Mouse (Mus musculus): ENCODE data around the gene Traf4. TPM values are rescaled to one million over a fixed set of nuclear protein-coding genes. Genes with fewer than 3 reads are reported as not detected.

Gene Traf4
- 45.7 and 47.5 TPM in 2 replicates for polyA plus RNA-seq (2012; ENCODE audit: insufficient read depth, insufficient read length, missing spikeins)

DNA sequence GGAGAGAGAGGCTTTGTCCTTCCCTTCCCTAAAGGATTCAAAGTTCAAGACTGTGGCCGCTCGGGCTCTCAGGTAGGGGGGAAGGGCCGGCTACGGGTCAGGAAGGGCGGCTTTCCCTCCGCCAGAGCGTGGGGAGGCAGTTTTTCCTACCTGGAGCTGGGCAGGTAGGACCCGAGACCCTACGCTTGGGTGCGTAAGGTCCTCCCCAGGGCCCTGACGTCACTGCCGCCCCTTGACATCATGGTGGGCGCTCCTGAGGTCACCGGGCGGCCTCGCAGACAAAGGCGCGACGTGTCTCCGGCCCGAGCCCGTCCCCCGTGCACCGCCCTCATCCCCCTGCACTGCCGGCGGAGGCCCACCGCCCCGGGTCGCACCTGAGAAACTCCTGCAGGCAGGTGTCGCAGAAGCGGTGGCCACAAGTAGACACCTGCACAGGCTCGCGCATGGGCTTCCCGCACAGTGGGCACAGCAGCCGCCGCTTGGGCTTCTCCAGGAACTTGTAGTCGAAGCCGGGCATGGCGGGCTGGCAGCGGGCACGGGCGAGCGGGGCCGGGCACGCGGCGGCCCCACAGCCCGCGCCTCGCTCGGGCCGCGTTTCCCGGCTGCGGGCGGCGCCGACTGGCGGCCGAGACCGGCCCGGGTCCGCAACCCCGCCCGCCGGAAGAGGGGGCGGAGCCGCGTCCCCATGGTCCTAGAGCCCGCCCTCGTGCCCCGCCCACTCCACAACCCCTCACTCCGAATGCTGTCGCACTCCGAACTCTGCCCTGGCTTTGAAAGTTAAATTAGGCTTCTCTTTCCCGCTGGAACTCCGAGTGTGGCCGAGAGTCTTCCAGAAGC is at the start of gene Traf4:
TSS of gene Traf4 (minus strand) at position 666 of the 837 bp plus-strand sequence.
- H3K4me3 ChIP-seq (ENCODE audit: insufficient read depth, low read depth, low read length) = peak within 1 kb of the TSS; percentile 93
- peaks cover 21% of the 10 kb centered on the region for H3K4me1 ChIP-seq (ENCODE audit: control insufficient read depth, insufficient read depth, insufficient read length, low read length)
- H3K27ac ChIP-seq (replicated peaks; ENCODE audit: low read depth, low read length) = peak within 1 kb of the TSS; percentile 85

DNA sequence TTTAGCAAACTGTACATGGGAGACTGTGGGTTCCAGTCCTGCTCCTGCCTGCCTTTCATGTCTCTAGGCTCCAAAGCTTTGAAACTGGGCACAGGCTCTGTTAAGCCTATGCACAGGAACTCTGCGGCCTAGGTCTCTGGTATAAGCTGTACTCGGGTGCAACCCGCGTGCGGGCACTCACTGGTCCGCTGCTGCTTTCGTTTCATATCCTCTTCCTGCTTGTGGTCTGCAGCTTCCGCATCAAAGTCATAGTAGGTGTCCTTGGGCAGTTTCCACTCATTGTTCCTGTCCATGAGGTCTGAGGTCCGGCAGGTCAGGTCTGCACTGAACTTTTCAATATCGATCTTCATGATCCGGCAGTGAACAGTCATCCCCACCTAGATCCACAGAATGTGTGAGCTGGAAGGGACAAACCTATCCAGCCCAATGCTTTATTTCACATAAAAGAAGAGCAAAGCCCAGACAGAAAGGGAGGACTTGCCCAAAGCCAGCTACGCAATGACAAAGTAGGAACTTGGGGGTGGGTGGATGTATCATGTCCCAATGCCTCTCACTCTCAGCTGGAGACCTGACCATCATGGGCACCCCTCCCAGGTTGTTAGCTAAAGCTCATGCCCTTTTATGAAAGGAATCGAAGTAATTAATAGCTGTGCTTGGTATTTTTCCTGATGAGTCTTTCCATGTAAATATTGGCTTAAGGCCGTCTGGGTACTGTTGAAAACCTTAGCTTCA is 47.9 kb upstream of the Traf4 start:
- H3K4me1 ChIP-seq (ENCODE audit: control insufficient read depth, insufficient read depth, insufficient read length, low read length) = no peaks in the 10 kb centered on the region
- no peak overlapping the region for H3K4me3 ChIP-seq (ENCODE audit: insufficient read depth, low read depth, low read length)
- H3K27ac ChIP-seq (replicated peaks; ENCODE audit: low read depth, low read length) = no peak overlapping the region

DNA sequence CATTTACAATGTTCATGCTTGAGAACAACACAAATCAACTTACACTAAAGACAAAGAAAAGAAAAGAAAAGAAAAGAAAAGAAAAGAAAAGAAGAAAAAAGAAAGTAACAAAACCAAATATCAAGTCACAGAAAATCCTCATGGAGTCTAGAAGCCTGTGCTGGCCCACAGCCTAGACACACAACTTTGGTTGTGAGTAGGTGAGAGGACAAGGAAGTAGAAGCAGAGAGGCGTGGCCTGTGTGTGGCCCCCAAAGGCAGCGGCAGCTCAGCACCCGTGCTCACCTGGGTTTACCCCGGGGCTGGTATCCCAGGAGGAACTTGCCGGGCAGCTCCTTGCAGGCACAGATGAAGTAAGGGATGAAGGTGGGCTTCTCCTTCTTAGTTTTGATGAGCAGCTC is 46.1 kb upstream of the Traf4 start:
- Histone ChIP-seq H3K4me1 (ENCODE audit: control insufficient read depth, insufficient read depth, insufficient read length, low read length) (no peaks in the 10 kb centered on the region), H3K4me3 (ENCODE audit: insufficient read depth, low read depth, low read length) (no peak overlapping the region), H3K27ac (replicated peaks; ENCODE audit: low read depth, low read length) (no peak overlapping the region)

DNA sequence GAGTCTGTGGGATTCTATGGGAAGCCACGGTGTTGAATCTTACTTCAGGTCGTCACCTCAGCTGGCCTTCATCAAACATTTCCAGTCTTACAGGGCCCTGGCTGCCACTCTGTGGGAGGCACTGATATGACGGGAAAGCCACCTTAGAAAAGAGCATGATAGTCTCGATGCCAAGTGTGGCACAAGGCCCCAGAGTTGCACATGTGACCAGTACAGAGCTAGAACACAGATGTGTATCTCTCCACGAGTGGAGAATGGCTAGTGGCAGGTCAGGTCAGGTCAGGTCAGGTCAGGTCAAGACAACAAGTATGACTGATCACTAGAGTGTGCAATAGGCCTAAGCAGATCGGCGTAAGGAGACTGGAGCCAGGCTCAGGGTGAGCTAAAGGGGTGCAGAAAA is 45.2 kb upstream of the Traf4 start:
- Histone ChIP-seq H3K4me3 (ENCODE audit: insufficient read depth, low read depth, low read length) (no peak overlapping the region), H3K27ac (replicated peaks; ENCODE audit: low read depth, low read length) (peak overlapping the region; percentile 25; the same call in 1 of the 2 replicates), H3K4me1 (ENCODE audit: control insufficient read depth, insufficient read depth, insufficient read length, low read length) (no peaks in the 10 kb centered on the region)

DNA sequence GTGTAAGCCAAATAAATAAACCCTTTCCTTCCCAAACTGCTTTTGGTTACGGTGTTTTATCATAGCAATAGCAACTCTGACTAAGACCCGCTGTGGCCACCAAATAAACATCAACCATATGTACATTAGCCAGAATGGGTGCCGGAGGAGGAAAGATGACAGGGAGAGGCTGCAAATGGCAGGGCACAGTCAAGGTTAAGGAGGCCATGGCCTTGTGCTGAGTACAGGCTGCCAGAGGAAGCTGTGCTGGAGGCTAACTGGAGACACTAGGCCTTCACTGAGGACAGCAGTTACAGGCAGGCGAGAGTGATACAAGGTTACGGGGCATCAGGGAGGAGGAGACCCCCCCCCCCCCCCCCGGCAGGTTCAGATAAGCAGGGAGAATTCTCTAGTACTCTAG is 44.5 kb upstream of the Traf4 start:
- no peak overlapping the region for H3K27ac ChIP-seq (replicated peaks; ENCODE audit: low read depth, low read length)
- no peak overlapping the region for H3K4me3 ChIP-seq (ENCODE audit: insufficient read depth, low read depth, low read length)
- H3K4me1 ChIP-seq (ENCODE audit: control insufficient read depth, insufficient read depth, insufficient read length, low read length) = no peaks in the 10 kb centered on the region

DNA sequence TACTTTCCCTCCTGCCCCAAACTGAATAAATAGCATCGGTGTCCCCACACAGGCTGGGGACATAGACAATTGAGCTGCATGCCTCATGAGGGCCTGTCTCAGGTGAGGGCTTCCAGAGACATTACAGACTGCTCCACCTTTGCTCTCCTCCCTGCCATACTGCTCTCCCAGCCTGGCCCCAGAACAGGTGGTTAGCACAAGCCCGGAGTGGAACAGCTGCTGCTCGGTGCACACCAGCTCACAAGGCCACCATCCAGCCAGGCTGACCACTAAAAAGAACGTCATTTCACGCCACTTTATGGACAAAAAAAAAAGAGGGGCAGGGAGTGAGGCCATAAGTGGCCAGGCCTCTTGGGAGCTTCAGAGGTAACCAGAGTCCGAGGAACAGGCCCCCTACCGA is 41.8 kb upstream of the Traf4 start:
- H3K4me3 ChIP-seq (ENCODE audit: insufficient read depth, low read depth, low read length) = no peak overlapping the region
- H3K27ac ChIP-seq (replicated peaks; ENCODE audit: low read depth, low read length) = no peak overlapping the region
- H3K4me1 ChIP-seq (ENCODE audit: control insufficient read depth, insufficient read depth, insufficient read length, low read length) = peaks cover 10% of the 10 kb centered on the region

DNA sequence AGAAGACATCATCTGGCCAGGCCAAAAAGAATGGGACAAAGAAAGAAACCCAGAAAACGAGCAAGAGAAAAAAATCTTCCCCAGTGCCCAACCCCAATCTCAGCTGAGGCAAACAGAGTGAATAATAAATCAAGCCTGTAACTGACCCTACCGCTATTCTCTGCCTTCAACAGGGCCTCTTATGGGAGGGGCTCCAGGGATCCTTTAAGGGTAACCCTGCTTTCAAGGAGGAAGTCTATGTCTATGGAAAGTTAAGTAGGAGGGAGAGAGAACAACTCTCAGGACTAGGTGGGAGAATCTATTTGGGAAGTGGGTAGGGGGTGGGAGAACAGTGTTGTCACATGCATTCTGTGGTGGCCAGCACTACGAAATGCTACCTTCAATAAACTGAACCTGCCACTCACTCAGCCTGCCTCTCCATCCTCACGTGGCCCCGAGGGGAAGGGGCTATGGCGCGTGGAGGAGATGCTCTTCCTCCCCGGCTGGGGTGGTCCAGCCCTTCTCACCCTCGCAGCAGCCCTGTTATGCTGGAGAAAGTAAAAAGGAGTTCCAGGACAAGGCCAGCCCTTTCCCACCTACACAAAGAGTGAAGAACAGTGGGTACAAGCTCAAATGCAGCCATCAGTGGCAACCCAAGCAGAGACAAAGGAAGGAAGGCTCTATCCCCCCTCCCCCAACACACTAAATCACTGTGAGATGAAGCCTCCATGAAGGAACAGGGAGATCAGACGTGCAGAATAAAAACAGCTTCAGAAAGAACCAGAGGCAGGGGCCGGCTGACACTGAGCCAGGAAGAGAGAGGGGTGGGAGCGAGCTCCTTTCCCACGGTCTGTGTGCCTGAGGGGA is 40.2 kb upstream of the Traf4 start:
- Histone ChIP-seq H3K4me3 (ENCODE audit: insufficient read depth, low read depth, low read length) (no peak overlapping the region), H3K4me1 (ENCODE audit: control insufficient read depth, insufficient read depth, insufficient read length, low read length) (peaks cover 10% of the 10 kb centered on the region), H3K27ac (replicated peaks; ENCODE audit: low read depth, low read length) (no peak overlapping the region)

DNA sequence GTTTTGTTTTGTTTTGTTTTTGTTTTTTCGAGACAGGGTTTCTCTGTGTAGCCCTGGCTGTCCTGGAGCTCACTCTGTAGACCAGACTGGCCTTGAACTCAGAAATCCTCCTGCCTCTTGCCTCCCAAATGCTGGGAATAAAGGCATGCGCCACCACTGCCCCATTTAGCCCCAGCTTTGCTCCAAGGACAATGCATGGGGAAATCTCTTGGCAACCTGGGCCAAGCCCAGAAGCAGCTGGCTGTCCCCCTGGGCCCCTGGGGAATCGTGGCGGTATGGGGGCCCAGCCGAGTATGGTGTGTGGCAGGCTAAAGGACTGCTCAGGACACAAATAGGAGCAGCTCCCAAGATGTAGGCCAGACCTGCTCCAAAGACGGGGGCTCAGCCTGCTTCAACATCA is 38.9 kb upstream of the Traf4 start:
- Histone ChIP-seq H3K27ac (replicated peaks; ENCODE audit: low read depth, low read length) (no peak overlapping the region), H3K4me3 (ENCODE audit: insufficient read depth, low read depth, low read length) (no peak overlapping the region), H3K4me1 (ENCODE audit: control insufficient read depth, insufficient read depth, insufficient read length, low read length) (peaks cover 10% of the 10 kb centered on the region)

DNA sequence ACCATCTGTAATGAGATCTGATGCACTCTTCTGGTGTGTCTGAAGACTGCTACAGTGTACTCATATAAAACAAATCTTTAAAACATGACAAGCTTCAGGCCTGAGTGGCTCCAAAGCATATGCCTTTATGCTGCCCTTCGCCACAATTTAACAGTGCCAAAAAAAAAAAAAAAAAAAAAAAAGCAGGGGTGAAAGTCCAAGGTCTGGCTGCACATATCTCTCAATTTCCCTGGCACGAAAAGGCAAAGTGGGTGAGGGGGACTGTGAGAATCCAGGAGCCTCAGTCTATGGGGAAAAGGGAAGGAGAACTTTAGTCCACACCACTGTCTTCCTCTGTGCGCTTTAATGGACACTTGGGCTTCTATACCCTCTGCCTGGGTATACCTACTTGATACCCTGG is 37.0 kb upstream of the Traf4 start:
- H3K27ac ChIP-seq (replicated peaks; ENCODE audit: low read depth, low read length) = peak overlapping the region; percentile 56
- peaks cover 10% of the 10 kb centered on the region for H3K4me1 ChIP-seq (ENCODE audit: control insufficient read depth, insufficient read depth, insufficient read length, low read length)

DNA sequence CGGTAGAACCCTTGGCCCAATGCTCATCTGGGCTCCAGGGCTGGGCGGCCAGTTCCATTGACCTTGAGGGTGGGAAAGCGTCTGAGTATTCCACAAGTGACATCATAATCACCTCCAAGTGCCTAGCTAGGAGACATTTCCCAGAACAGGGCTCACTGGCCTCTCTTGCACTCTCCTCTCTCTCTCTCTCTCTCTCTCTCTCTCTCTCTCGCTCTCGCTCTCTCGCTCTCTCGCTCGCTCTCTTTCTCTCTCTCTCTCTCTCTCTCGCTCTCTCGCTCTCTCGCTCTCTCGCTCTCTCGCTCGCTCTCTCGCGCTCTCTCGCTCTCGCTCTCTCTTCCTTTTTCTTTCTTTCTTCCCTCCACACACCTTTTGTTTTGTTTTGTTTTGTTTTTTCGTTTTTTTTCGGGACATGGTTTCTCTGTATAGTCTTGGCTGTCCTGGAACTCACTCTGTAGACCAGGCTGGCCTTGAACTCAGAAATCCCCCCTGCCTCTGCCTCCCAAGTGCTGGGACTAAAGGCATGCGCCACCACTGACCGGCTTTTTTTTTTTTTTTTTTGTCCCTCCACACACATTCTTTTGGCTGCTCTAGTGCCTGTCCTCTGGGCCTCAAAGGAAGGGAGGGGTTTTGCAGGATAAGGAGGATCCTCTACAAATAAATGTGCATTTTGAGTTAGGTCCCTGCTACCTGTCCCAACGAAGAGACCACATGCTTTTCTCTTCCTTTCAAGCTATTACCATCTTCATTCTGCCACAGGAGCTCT is 29.9 kb upstream of the Traf4 start:
- H3K27ac ChIP-seq (replicated peaks; ENCODE audit: low read depth, low read length) = peak overlapping the region; percentile 90
- peaks cover 4% of the 10 kb centered on the region; the same call in 1 of the 2 replicates for H3K4me1 ChIP-seq (ENCODE audit: control insufficient read depth, insufficient read depth, insufficient read length, low read length)

More for the DNA sequence above, 37.0 kb upstream of the Traf4 start:
- H3K4me3 ChIP-seq (ENCODE audit: insufficient read depth, low read depth, low read length) = no peak overlapping the region

DNA sequence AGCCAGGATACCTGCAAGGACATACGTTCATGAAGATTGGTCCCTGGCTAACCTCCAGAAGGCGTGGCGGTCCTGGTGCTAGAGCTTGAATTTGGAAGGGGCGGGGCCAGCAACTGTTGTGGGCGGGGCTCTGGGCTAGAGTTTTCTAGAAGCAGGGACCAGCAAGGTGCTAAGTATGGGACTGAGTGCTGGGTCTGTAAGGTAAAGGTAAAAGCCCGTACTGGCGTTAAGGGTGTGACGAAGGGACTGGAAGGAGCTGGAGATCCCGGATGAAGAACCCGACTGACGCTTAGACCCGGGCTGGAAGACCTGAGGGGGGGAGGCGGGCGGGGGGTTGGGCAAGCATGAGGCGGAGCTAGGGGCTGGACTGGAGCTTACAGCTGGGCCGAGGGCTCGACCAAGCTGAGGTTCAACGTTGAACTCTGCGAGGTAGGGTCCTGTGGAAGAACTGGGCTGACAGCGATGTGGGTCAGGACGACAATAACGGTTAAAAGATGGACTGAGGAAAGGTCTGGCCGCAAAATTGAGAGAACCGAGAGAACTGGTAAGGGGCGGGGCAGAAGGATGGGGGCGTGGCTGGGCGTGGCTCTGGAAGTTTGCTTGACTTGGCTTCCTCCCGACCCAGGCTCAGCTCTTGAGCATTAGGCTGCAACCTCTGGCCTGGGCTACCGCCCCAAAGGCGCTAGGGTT is 29.2 kb upstream of the Traf4 start:
- Histone ChIP-seq H3K27ac (replicated peaks; ENCODE audit: low read depth, low read length) (peak overlapping the region; percentile 90), H3K4me1 (ENCODE audit: control insufficient read depth, insufficient read depth, insufficient read length, low read length) (peaks cover 4% of the 10 kb centered on the region; the same call in 1 of the 2 replicates), H3K4me3 (ENCODE audit: insufficient read depth, low read depth, low read length) (peak overlapping the region; percentile 72)

More for the DNA sequence above, 29.9 kb upstream of the Traf4 start:
- peak overlapping the region; percentile 72 for H3K4me3 ChIP-seq (ENCODE audit: insufficient read depth, low read depth, low read length)

DNA sequence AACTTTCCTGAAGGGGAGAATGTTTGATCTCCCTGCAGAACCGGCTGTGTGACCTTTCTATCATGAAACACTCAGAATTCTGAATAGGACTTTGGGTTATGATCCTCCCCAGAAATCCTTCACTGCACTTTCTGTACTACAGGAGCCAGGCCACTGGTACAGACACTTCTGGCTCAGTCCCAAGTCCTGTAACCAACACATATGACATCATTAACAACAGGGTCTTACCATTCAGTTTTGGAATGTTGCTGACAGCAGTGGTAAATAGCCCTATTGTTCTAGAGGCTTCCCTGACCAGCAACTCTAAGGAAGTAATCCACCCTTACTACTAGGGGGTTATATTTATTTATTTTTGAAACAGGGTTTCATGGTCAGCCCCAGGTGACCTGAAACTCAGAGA is 27.7 kb upstream of the Traf4 start, which contains the start of gene Proca1:
TSS of gene Proca1 (plus strand) at position 280 of the 400 bp plus-strand sequence.
- no peak within 1 kb of the TSS for H3K27ac ChIP-seq (replicated peaks; ENCODE audit: low read depth, low read length)
- peaks cover 6% of the 10 kb centered on the region; the same call in 1 of the 2 replicates for H3K4me1 ChIP-seq (ENCODE audit: control insufficient read depth, insufficient read depth, insufficient read length, low read length)
- no peak within 1 kb of the TSS for H3K4me3 ChIP-seq (ENCODE audit: insufficient read depth, low read depth, low read length)

DNA sequence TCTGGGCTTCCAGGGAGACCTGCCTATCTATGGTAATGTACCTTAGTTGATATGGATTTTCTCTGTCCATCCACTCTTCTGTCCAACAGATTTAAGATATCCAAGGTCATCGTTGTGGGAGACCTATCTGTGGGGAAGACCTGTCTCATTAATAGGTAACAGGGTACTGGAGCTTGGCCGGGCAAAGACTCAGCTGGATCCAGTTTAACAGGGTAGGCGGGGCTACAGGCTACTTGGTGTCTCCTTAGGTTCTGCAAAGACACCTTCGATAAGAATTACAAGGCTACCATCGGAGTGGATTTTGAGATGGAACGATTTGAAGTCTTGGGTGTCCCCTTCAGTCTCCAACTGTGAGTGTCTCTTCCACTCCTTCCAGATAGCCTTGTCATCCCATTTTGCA is 24.7 kb upstream of the Traf4 start:
- Histone ChIP-seq H3K4me3 (ENCODE audit: insufficient read depth, low read depth, low read length) (peak overlapping the region; percentile 71), H3K27ac (replicated peaks; ENCODE audit: low read depth, low read length) (no peak overlapping the region)

More for the DNA sequence above, 24.7 kb upstream of the Traf4 start:
- H3K4me1 ChIP-seq (ENCODE audit: control insufficient read depth, insufficient read depth, insufficient read length, low read length) = 0 out of 2 replicates have a peak, but pooled peaks cover 2% of the 10 kb centered on the region

All from brown adipose tissue, adult 24 weeks (tissue).